Mouse (Mus musculus) lung, embryonic 14.5 days (tissue): ENCODE measurements around the gene Zfp467. TPM values are rescaled to one million over a fixed set of nuclear protein-coding genes. Genes with fewer than 3 reads are reported as not detected.
A peak's percentile ranks its signal among the peaks of the same experiment; 100 is the strongest.

Experiments
- ATAC-seq: fragments of 200-750 bp; cut with Nextera tagmentation; 2 replicates; pipeline ENCODE4 v1.8.0; 2017; ENCODE audit warnings: mild to moderate bottlenecking, moderate TSS enrichment, moderate library complexity; ENCODE audit not compliant: insufficient read depth
- DNase-seq: peaks from one replicate; pipeline ENCODE4 v3.0.0-alpha.2; 2015
- H3K27ac ChIP-seq: fragments of 300-500 bp; sonication (generic); 2 replicates; pipeline ENCODE4 v1.5.1; 2014; ENCODE audit warnings: low read depth, mild to moderate bottlenecking, moderate library complexity
- H3K27me3 ChIP-seq: fragments of 300-500 bp; sonication (generic); 2 replicates; pipeline ENCODE4 v1.6.1; 2014; ENCODE audit warnings: low read length, control low read depth; ENCODE audit not compliant: insufficient read depth
- H3K36me3 ChIP-seq: fragments of 300-500 bp; sonication (generic); 2 replicates; pipeline ENCODE4 v1.6.1; 2014; ENCODE audit warnings: control low read depth; ENCODE audit not compliant: insufficient read depth
- H3K4me1 ChIP-seq: fragments of 300-500 bp; sonication (generic); 2 replicates; pipeline ENCODE4 v1.6.1; 2014; ENCODE audit warnings: antibody characterized with exemption, control low read depth; ENCODE audit not compliant: insufficient read depth
- H3K4me2 ChIP-seq: fragments of 300-500 bp; sonication (generic); 2 replicates; pipeline ENCODE4 v1.6.1; 2014; ENCODE audit warnings: mild to moderate bottlenecking
- H3K4me3 ChIP-seq: fragments of 300-500 bp; sonication (generic); 2 replicates; pipeline ENCODE4 v1.5.1; 2014; ENCODE audit warnings: low read depth, low read length
- H3K9ac ChIP-seq: fragments of 300-500 bp; sonication (generic); 2 replicates; pipeline ENCODE4 v1.6.1; 2014
- H3K9me3 ChIP-seq: fragments of 300-500 bp; sonication (generic); 2 replicates; pipeline ENCODE4 v1.6.1; 2016; ENCODE audit warnings: low read depth, low read length, control low read depth
- CTCF ChIP-seq: IDR thresholded peaks from 2 replicates; pipeline ENCODE4 v1.5.1; 2016; ENCODE audit warnings: antibody characterized with exemption, low read depth
- WGBS: fragments of 180-500 bp; shearing (Covaris S2); extraction: QIAGEN DNeasy Blood & Tissue Kit; methylation state at CpG from one replicate; pipeline ENCODE4 v1.1.7; 2014; 5-methylcytosine and 5-hydroxymethylcytosine counted together
- polyA plus RNA-seq: library from polyadenylated mRNA; unstranded; fragments of >200 nt; fragmentation: Nextera tagmentation; extraction: Ambion mirVana; gene quantifications from 2 replicates; pipeline ENCODE4 v1.2.1, GENCODE M21; 2014

Zfp467 gene
- polyA plus RNA-seq, 1 experiment from 2014 or later: 20.7 TPM

DNA sequence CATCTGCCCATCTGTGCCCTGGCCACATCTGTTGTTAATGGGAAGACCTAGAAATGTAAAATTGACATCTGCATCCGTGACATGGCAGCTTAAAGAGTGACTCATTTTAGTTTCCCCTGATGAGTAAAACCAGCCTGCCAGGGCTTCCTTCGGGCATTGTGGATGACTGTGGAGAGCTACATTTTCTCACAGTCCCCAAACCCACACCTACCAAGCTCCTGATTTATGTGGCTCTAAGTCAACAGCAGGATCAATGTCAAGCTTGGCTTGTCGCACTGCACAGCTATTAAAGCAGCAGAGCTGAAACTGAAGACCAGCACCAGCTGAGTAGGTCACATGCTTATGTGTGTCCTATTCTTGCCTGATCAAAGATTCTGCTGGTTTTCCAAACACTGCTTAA, 35.1 kb downstream of the Zfp467 start:
- no peak overlapping the region for H3K4me3 ChIP-seq
- no peak overlapping the region for H3K9ac ChIP-seq
- DNase-seq: no peak
- peaks cover 93% of the 10 kb centered on the region for H3K36me3 ChIP-seq
- H3K27me3 ChIP-seq: no peaks in the 10 kb centered on the region
- no peak overlapping the region for H3K4me2 ChIP-seq
- H3K9me3 ChIP-seq: no peaks in the 10 kb centered on the region
- 88% methylated on average over 3 of the region's 3 CpGs for WGBS
- H3K27ac ChIP-seq: no peak overlapping the region
- H3K4me1 ChIP-seq: no peaks in the 10 kb centered on the region
- TF ChIP-seq CTCF: no peak
- ATAC-seq: no peak

DNA sequence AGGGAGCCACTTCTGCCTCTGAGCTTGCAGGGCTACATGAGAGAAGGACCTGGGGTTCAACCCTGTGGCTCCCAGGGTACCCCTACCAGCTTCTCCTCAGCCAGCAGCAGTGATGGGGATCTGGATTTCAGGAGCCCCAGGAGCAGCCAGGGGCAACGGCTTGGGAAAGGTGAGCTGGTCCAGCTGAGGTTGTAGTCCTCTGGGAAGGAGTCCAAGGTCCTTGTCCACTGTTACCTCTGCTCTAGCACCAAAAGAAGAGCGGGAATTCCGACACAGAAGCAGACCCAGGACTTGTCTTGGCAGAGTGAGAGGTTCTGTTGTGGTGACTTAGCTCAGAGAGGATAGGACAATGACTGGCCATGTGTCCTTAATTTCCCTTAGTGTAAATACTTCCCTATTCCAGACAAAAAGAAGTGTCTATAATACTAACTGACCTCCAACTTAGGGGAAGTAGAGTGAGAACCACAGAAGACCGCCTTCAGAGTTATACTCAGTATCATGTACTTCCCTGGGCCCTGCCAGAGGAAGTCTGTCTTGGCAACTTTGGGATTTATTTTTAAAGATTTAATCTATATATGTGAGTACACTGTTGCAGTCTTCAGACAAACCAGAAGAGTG, 35.8 kb downstream of the Zfp467 start:
- Histone ChIP-seq H3K4me1 (no peaks in the 10 kb centered on the region), H3K27me3 (no peaks in the 10 kb centered on the region), H3K36me3 (peaks cover 93% of the 10 kb centered on the region), H3K4me2 (no peak overlapping the region), H3K4me3 (no peak overlapping the region), H3K9ac (no peak overlapping the region), H3K9me3 (no peaks in the 10 kb centered on the region), H3K27ac (no peak overlapping the region)
- no peak for TF ChIP-seq CTCF
- WGBS: 88% methylated on average over 4 of the region's 4 CpGs
- DNase-seq (no peak), ATAC-seq (no peak)

DNA sequence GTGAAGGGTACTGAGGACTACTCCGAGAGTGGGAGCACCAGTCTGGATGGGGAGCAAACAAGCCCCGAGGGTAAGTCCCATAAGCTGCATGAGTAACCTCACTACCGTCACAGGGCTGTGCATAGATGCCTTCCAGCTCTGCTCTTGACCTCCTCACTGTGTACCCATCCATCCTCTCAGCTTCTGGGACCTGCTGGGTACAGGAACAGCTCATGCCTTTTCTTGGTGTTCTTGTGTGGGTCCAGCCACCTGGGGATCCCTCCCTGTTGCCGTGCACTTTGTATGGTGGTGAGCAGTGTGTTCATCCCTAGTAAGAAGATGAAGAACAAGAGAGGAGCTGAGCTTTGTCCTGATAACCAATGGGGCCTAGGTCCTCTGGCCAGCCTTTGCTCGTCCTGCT, 41.6 kb downstream of the Zfp467 start:
- 83% methylated on average over 5 of the region's 5 CpGs for WGBS
- Histone ChIP-seq H3K36me3 (peaks cover 44% of the 10 kb centered on the region), H3K27ac (no peak overlapping the region), H3K9me3 (no peaks in the 10 kb centered on the region), H3K4me3 (no peak overlapping the region), H3K9ac (no peak overlapping the region), H3K4me1 (no peaks in the 10 kb centered on the region), H3K27me3 (no peaks in the 10 kb centered on the region), H3K4me2 (no peak overlapping the region)
- ATAC-seq (no peak), DNase-seq (no peak)
- TF ChIP-seq CTCF: no peak

DNA sequence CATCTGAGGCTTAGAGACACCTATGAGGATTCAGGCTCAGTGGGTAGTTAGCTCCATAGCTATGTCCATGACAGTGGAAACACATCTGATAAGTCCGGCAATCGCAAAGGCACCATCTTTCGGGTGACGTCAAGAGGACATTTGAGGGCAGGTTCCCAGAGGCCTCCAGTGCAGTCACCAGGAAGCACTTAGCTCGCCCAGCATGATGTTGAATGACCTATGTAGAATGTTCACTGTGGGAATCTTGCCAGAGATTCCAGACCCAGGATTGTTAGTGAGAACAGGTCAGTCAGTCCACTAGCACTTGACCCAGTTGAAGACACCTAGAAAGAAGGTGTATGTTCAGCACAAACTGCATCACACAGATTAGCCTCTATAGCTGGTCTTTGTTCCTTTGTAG, 45.7 kb downstream of the Zfp467 start:
- Histone ChIP-seq H3K36me3 (peaks cover 10% of the 10 kb centered on the region; the same call in 1 of the 2 replicates), H3K4me2 (no peak overlapping the region), H3K4me1 (peaks cover 6% of the 10 kb centered on the region; the same call in 1 of the 2 replicates), H3K9ac (no peak overlapping the region), H3K27me3 (no peaks in the 10 kb centered on the region), H3K9me3 (no peaks in the 10 kb centered on the region), H3K4me3 (no peak overlapping the region), H3K27ac (no peak overlapping the region)
- ATAC-seq: no peak
- no peak for DNase-seq
- no peak for TF ChIP-seq CTCF
- 92% methylated on average over 5 of the region's 5 CpGs for WGBS

DNA sequence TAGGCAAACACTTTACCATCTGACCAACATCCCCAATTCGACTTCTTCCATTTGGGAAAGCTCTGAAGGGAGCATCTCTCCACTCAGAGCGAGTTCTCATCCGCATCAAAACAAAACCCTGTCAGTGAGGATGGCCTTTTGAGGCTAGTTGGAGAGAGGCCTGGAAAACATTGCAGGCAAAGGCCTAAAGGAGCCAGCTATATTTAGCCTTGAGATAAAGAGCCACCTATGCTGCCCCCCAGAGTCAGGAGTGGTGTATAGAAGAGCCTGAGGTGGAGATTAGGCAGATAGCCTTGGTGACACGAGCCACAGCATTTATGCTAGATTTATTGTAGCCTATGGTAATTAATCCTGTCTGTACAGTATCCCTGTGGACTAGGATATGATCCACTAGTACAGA, 48.3 kb downstream of the Zfp467 start:
- Histone ChIP-seq H3K27me3 (no peaks in the 10 kb centered on the region), H3K4me3 (no peak overlapping the region), H3K27ac (no peak overlapping the region; the same call in 1 of the 2 replicates), H3K36me3 (no peaks in the 10 kb centered on the region), H3K9me3 (no peaks in the 10 kb centered on the region), H3K4me2 (peak overlapping the region; percentile 82; the same call in 1 of the 2 replicates), H3K4me1 (peaks cover 6% of the 10 kb centered on the region; the same call in 1 of the 2 replicates), H3K9ac (no peak overlapping the region)
- WGBS: 65% methylated on average over 4 of the region's 4 CpGs
- no peak for ATAC-seq
- DNase-seq: peak; percentile 51
- TF ChIP-seq CTCF: peak; percentile 38; the same call in 1 of the 2 replicates

DNA sequence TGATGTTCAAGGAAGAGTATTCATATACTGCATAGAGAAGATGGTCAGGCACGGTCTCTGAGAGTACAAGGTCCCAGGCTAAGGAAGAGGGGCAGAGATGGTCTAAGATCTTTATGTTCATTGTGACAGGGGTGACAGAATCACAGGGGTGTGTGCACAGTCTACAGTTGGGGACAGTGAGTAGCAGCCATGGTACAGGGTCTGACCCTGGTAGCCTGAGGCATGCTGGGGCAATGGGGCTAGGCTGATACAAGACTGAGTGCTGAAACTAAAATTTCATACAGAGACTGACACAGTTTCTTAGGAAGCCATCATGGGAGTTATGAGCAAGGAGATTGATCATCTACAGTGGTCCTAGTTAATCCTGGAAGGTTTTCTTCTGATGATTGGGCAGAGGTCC, 48.9 kb downstream of the Zfp467 start:
- DNase-seq: no peak
- 93% methylated on average over 1 of the region's 1 CpGs for WGBS
- TF ChIP-seq CTCF: no peak
- no peak for ATAC-seq
- H3K9ac ChIP-seq: peak overlapping the region; percentile 83; the same call in 1 of the 2 replicates
- no peaks in the 10 kb centered on the region for H3K36me3 ChIP-seq
- peaks cover 6% of the 10 kb centered on the region; the same call in 1 of the 2 replicates for H3K4me1 ChIP-seq
- H3K27me3 ChIP-seq: no peaks in the 10 kb centered on the region
- H3K4me3 ChIP-seq: peak overlapping the region; percentile 77
- H3K4me2 ChIP-seq: peak overlapping the region; percentile 82
- H3K9me3 ChIP-seq: no peaks in the 10 kb centered on the region
- no peak overlapping the region; the same call in 1 of the 2 replicates for H3K27ac ChIP-seq

DNA sequence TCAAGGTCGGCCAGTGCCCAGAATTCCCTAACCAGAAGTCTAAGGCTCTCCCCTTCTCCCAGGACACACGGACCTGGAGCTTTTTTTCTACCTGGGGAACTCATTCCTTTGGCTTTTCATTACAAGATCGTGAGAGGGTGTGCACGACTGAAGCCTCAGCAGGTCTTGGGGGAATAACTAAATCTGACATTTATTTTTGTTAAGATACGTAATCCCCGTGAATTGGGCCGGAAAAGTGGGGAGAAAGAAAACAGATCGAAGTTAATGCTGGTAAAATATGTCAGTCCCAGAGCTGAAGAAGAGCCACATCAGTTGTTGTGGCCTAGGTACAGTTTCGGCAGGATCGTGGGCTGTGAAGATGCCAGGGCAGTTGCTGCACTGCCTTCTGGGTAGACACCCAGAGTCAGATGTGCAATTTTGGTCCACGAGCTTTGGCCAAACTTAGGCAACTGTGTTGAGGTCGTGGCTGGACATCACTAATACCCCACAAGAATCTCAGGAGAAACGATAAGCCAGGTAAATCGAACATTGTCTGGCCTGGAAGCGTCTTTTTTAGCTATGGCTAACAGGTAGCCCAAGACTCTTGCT, 49.5 kb downstream of the Zfp467 start:
- H3K4me3 ChIP-seq: peak overlapping the region; percentile 77
- H3K9me3 ChIP-seq: no peaks in the 10 kb centered on the region
- no peaks in the 10 kb centered on the region for H3K27me3 ChIP-seq
- peak; percentile 16 for DNase-seq
- H3K4me1 ChIP-seq: peaks cover 6% of the 10 kb centered on the region; the same call in 1 of the 2 replicates
- no peak for ATAC-seq
- 27% methylated on average over 15 of the region's 15 CpGs for WGBS
- peak overlapping the region; percentile 82 for H3K4me2 ChIP-seq
- H3K9ac ChIP-seq: peak overlapping the region; percentile 83
- no peak for TF ChIP-seq CTCF
- H3K36me3 ChIP-seq: no peaks in the 10 kb centered on the region
- peak overlapping the region; percentile 80; the same call in 1 of the 2 replicates for H3K27ac ChIP-seq
